Mouse (Mus musculus) urinary bladder, adult 2 months (tissue): Measurements from ENCODE around the gene Ap3s2. TPM values are rescaled to one million over a fixed set of nuclear protein-coding genes. Genes with fewer than 3 reads are reported as not detected.

Experiments
- DNase-seq: peaks from one replicate; pipeline ENCODE4 v3.0.0; 2022; ENCODE audit warnings: low spot score
- polyA plus RNA-seq: library from polyadenylated mRNA; depleted of rRNA; stranded (reverse); fragments of >200 nt; gene quantifications from 2 replicates; pipeline ENCODE4 v1.2.3, GENCODE M21; 2012

Gene Ap3s2
- polyA plus RNA-seq, 1 experiment: 16.0 TPM

- DNase-seq: no peak
These were observed 31.8 kb downstream of the Ap3s2 start for GRCm38 (mm10) chr7:79888603-79889002.

- no peak for DNase-seq
These were observed 36.7 kb downstream of the Ap3s2 start for GRCm38 (mm10) chr7:79883613-79884334.

- DNase-seq: no peak
These were observed 38.5 kb downstream of the Ap3s2 start for GRCm38 (mm10) chr7:79881901-79882300.

GRCm38 (mm10) chr7:79880998-79881397 is 39.5 kb downstream of the Ap3s2 start:
- no peak for DNase-seq

GRCm38 (mm10) chr7:79880033-79880432 is 40.4 kb downstream of the Ap3s2 start:
- DNase-seq: no peak

- DNase-seq: no peak
These were observed 41.9 kb downstream of the Ap3s2 start for GRCm38 (mm10) chr7:79878455-79879025.

- DNase-seq: no peak
These were observed 47.0 kb downstream of the Ap3s2 start for GRCm38 (mm10) chr7:79873407-79873806.

- no peak for DNase-seq
These were observed 48.6 kb downstream of the Ap3s2 start for GRCm38 (mm10) chr7:79871797-79872345.

- no peak for DNase-seq
These were observed 51.3 kb downstream of the Ap3s2 start for GRCm38 (mm10) chr7:79869072-79869719.

GRCm38 (mm10) chr7:79868475-79868874 is 52.0 kb downstream of the Ap3s2 start:
- DNase-seq: no peak

- DNase-seq: no peak
These were observed 52.6 kb downstream of the Ap3s2 start for GRCm38 (mm10) chr7:79867861-79868260.

GRCm38 (mm10) chr7:79866294-79867000 is 54.0 kb downstream of the Ap3s2 start:
- no peak for DNase-seq

GRCm38 (mm10) chr7:79861794-79862193 is 58.7 kb downstream of the Ap3s2 start:
- DNase-seq: no peak

- DNase-seq: no peak
These were observed 59.6 kb downstream of the Ap3s2 start, which contains the start of gene Anpep for GRCm38 (mm10) chr7:79860811-79861210. Gene Anpep, minus strand, starts transcription at chr7:79861059.

GRCm38 (mm10) chr7:79858956-79859630 is 61.4 kb downstream of the Ap3s2 start:
- DNase-seq: no peak

GRCm38 (mm10) chr7:79858202-79858934 is 62.1 kb downstream of the Ap3s2 start:
- DNase-seq: no peak

- no peak for DNase-seq
These were observed 64.1 kb downstream of the Ap3s2 start for GRCm38 (mm10) chr7:79856305-79856704.

- DNase-seq: no peak
These were observed 72.7 kb downstream of the Ap3s2 start for GRCm38 (mm10) chr7:79847456-79848451.

GRCm38 (mm10) chr7:79846342-79846741 is 74.1 kb downstream of the Ap3s2 start:
- no peak for DNase-seq
